Mouse (Mus musculus): Measurements from ENCODE around the gene Gm10135. TPM values are rescaled to one million over a fixed set of nuclear protein-coding genes. Genes with fewer than 3 reads are reported as not detected.

Gm10135 gene
- total and polyA plus RNA-seq, 2 experiments: not detected

DNA sequence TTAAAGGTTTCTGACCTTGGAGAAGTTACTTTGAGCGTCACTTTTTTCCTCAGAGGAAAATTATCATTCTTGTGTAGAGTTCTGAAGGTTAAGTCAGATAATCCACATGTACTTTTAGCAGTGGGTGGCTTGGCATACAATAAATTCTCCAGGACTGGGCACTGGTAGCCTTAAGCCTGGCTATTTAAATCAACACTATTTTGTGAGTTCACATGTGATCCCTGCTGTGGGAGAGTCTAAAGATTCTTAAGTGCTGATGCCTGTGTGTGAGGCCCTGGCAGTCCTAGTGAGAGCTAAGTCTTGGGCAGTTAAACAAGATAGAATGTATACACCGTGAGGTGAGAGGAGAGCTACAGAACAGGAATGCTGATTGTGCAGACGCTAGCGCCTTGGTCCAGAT, 58.5 kb downstream of the Gm10135 start:
- H3K27me3 ChIP-seq (ENCODE audit: control insufficient read depth, insufficient read depth, low read length): no peaks in the 10 kb centered on the region
- WGBS: 68% methylated on average over 4 of the region's 4 CpGs
- H3K27ac ChIP-seq (replicated peaks; ENCODE audit: insufficient read depth, low read depth, low read length): no peak overlapping the region
- H3K9ac ChIP-seq (ENCODE audit: low read depth, low read length): no peak overlapping the region
- peaks cover 35% of the 10 kb centered on the region for H3K79me2 ChIP-seq (ENCODE audit: control insufficient read depth, insufficient read depth, low read length)
- no peak for DNase-seq (ENCODE audit: extremely low read depth, low read depth, low spot score)
- H3K36me3 ChIP-seq (ENCODE audit: control insufficient read depth, insufficient read depth, low read length): no peaks in the 10 kb centered on the region
- no peak overlapping the region for H3K4me3 ChIP-seq (ENCODE audit: insufficient read depth, low read depth, low read length)
- peaks cover 13% of the 10 kb centered on the region for H3K4me1 ChIP-seq (ENCODE audit: control insufficient read depth, insufficient read depth, low read length)
- TF ChIP-seq POLR2A (IDR thresholded peaks at IDR 0.05; ENCODE audit: extremely low read depth, insufficient read depth, low read length) (no peak), CTCF (IDR thresholded peaks at IDR 0.05; ENCODE audit: low read depth, low read length) (no peak)

Other genes starting within 250 kb of the Gm10135 start
- gene Txk, start 221.9 kb downstream of the Gm10135 start, total RNA-seq (2014; rRNA removed): 0.20 and 0.46 TPM in 2 replicates
- 0.15 and 0.22 TPM in 2 replicates for gene Txk, start 221.9 kb downstream of the Gm10135 start, polyA plus RNA-seq (2012; rRNA removed)
- 17.7 and 24.7 TPM in 2 replicates for gene Tec, start 106.2 kb downstream of the Gm10135 start, total RNA-seq (2014; rRNA removed)
- gene Tec, start 106.2 kb downstream of the Gm10135 start, polyA plus RNA-seq (2012; rRNA removed): 5.3 and 6.6 TPM in 2 replicates
- 12.7 and 14.0 TPM in 2 replicates for gene Slain2, start 60.4 kb downstream of the Gm10135 start, total RNA-seq (2014; rRNA removed)
- 10.3 and 10.7 TPM in 2 replicates for gene Slain2, start 60.4 kb downstream of the Gm10135 start, polyA plus RNA-seq (2012; rRNA removed)
- not detected in 2 replicates for gene Slc10a4, start 32.2 kb upstream of the Gm10135 start, total RNA-seq (2014; rRNA removed)
- gene Slc10a4, start 32.2 kb upstream of the Gm10135 start, polyA plus RNA-seq (2012; rRNA removed): not detected in 2 replicates

Measured in liver, adult 2 months (tissue).